Mouse (Mus musculus) layer of hippocampus, postnatal 14 days (tissue): ENCODE measurements around the gene Rsg1. TPM values are rescaled to one million over a fixed set of nuclear protein-coding genes. Genes with fewer than 3 reads are reported as not detected.
A peak's percentile ranks its signal among the peaks of the same experiment; 100 is the strongest.

Experiments
- DNase-seq, 2 experiments: peaks; one replicate each; pipeline ENCODE4 v3.0.0; 2021 to 2022; ENCODE audit warnings: low spot score in 2 of 2, mixed read lengths in 1 of 2
- total RNA-seq, 2 experiments: library from RNA; stranded (reverse); gene quantifications; 2 replicates each; pipeline ENCODE4 v1.2.3; 2021

Gene Rsg1
- total RNA-seq, 2 experiments from 2014 or later: 2.8 to 3.1 TPM

DNA sequence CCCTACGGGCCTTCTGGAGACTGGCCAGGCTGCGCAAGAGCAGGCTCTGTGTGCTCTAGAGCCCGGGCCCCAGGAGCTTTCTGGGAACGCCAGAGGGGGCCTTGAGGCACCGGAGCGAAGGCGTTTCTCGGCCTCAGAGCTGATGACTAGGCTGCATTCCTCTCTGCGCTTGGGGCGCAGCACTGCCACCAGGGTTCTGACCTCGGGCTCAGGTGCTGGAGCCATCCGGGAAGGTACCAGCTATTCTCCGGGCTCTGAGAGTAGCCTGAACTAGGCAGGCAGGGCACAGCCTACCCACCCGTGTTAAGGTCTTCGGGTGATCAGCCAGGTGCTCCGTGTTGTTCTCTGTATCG is 33.2 kb downstream of the Rsg1 start:
- no peak for DNase-seq

DNA sequence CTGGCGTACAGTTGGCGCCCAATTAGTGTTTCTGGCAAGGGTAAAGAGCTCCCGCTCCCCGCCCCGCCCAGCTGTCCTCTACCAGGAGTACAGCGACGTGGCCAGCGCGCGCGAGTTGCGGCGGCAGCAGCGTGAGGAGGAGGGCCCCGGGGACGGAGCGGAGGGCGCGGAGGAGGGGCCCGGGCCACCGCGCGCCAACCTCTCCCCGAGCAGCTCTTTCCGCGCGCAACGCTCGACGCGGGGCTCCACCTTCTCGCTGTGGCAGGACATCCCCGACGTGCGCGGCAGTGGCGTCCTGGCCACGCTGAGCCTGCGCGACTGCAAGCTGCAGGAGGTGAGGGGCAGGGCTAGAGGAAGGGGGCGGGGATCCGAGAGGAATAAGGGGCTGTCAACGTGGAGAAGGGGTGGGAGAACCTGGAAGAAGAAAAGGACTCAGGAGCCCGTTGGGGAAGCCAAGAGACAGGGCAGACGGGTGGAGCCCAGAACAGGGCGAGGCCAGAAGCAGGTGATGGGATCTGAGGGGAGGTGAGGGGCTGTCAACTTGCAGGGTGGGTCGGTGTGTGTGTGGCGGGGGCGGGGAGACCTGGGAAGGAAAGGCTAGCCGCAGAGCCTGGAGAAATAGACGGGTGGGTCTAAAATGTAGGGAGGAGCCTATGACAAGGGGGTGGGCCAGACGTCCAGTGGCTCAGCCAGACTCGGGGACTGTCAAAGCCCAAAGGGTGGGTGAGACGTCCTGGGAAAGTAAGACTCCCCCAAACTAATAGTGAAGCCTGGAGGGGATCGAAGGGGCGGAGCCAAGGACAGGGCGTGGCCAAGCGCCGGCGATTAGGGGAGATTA is 34.2 kb downstream of the Rsg1 start:
- peak in 1 of 2 experiments; percentile 27 for DNase-seq

DNA sequence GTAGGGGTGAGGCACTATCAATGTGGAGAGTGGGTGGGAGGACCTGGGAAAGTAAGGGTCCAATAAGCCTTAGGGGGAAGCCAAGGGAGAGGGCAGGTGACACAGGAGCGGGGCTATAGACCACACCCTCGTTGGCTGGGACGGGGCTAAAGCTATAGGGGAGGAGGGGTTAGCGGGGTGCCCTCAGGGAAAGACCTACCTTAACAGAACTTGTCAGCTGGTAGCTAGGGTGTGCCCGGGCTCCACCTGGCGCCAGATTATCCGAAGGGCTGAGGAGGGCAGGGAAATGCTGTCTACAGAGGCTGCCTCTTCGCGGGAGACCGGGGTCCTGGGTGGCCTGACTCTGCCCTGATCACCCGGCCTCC is 34.8 kb downstream of the Rsg1 start:
- no peak for DNase-seq

DNA sequence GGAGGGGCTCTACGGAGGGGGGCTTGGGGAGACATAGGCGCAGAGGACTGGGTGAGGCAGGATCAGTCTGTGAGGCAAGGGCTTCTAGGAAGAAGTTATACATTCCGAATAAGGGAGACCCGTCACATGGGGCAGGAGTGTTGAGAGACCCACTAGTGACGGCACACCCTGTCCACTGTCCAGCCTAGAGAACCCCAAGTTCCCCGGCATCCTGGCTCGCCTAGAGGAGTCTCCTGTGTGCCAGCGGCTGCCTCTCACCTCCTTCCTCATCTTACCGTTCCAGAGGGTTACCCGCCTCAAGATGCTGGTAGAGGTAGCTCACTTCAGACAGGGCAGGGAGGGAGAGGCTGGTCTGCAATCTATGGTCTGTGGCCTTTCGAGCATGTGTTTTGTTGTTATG is 35.6 kb downstream of the Rsg1 start:
- DNase-seq: no peak

DNA sequence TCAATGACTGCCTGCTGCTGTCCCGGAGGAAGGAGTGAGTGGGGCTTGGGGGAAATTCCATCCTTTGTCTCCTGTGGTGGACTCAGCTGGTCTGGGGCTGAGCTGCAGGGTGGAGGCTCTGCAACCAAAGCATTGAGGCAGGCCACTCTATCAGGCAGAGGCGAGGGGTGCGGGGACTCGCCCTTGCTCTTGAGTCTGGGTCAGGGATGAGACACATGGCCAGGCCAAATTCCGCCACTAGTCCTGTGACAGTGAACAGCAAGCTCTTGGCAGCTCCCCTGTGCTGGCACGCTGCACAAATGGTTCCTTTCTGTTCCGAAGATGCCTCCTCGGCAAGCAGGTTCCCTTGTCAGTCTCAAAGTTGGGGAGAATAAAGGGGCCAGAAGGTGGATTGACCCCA is 37.3 kb downstream of the Rsg1 start:
- no peak for DNase-seq

DNA sequence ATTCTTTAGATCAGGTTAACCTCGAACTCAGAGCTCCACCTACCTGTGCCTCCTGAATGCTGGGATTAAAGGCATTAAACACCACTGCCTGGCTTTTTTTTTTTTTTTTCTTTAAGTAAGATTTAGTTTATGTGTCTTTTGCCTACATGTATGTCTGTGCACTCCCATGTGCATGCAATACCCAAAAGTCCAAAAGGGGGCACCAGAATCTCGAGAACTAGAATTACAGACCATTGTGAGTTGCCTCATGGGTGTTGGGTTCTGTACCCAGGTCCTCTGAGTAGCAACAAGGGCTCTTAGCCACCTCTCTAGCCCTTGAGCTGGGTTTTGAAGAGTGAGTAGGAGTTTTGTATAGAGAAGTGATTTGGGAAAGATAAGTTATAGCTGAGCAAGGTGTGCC is 38.9 kb downstream of the Rsg1 start:
- no peak for DNase-seq

DNA sequence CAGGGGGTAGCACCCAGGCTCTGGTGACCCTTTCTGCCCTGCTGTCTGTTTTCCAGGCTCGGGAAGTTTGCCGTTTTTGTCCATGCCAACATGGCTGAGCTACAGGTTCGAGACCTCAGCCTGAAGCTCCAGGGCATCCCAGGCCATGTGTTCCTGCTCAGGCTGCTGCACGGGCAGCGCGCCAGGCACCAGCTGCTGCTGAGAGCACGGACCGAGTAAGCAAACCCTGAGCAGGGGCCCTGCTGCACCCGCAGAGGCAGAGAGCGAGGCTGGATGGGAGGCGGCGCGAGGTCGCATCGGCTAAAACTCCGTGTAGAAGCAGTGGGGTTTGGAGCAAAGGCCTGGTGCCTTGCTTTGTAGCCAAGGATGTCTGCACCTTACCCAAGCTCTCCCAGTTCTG is 40.5 kb downstream of the Rsg1 start:
- DNase-seq: no peak

DNA sequence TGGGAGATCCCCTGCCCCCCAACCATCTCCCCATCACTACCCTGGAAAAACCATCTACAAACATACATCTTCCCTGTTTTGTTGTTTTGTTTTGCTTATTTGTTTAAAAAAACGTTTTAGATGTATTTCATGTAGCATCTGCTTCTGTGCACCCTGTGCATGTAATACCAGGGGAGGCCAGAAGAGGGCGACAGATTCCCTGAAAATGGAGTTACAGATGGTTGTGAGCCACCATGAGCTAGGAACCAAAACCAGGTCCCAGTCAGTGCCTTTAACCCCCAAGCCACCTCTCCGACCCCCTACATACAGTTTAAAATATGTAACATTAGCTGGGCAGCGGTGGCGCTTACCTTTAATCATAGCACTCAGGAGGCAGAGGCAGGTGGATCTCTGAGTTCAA is 43.7 kb downstream of the Rsg1 start:
- no peak for DNase-seq

DNA sequence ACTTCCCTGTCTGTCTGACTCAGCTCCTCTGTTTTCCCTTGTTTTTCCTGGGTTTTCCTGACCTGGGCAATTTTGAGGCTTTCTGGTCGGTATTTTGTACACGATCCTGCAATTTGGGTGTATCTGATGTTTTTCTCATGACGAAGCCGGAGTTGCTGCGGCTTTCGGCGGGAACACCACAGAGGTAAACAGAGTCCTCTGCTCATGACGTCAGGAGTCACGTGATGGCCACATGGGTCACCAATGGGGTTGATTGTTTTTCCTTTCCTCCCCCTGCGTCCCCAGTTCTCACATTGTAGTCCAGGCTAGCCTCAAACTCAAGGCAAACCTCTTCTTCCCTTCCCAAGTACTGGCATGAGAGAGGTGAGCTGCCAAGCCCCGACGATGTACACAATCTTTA is 45.7 kb downstream of the Rsg1 start:
- DNase-seq: no peak

DNA sequence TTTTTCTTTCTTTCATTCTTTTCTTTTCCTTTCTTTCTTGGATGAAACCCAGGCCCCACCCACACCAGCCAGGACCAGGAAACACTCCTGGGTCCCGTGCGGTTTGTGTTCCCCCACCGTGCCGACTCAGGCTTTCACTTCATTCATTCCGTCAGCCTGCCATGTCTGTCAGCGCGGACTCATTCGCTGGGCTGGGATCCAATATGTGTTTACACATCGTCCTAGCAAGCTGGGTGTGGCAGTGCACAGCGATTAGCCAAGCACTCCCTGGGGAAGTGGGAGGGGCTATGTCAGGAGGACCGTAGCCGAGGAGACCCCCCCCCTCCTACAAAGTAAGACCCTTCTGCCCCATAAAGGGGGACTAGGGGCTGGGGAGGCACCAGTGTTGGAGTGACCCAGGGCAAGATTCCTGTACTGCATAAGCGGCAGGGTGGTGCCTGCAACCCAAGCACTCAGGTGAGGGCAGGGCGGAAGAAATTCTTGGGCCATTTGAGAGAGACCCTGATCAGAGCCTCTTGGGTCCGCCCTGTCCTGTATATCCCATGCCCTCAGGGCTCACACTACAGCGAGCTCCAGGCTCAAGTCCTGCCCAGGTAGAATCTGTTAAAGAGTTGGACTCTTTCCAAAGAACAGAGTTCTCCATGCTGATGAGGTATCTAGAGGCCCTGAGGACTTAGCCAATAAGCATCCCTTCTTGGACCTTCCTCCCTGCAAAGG is 46.4 kb downstream of the Rsg1 start:
- no peak for DNase-seq

DNA sequence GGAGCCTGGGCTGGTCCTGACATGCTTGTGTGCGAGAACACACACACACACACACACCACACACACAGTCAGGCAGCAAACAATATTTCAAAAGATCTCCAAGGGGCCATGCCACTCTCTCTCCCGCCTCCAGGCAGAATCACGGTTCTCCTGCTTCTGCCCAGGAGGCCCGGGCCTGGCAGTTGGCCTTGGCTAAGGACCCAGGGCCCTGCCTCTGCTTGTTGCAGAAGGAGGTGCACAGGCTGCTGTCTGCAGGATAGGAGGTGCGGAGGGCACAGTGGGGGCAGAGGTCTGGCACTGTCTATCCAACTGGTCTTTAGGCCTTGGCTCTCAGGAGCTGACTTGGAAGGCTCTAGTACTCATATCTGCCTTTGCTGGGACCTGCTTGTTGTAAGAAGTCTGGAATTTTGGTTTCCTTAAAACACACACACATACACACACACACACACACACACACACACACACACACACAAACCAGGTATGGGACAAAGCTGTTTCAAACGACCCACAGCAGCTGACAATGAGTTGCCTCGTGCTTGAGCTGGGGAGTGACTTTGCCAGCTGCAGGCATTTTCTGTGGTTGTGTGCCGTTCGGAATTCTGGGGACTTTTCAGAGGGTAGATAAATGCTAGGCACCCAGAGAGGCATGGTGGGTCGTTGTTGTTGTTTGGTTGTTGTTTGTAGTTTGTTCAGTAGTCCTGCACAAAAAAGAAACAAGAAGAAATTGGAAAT is 49.3 kb downstream of the Rsg1 start:
- no peak for DNase-seq

DNA sequence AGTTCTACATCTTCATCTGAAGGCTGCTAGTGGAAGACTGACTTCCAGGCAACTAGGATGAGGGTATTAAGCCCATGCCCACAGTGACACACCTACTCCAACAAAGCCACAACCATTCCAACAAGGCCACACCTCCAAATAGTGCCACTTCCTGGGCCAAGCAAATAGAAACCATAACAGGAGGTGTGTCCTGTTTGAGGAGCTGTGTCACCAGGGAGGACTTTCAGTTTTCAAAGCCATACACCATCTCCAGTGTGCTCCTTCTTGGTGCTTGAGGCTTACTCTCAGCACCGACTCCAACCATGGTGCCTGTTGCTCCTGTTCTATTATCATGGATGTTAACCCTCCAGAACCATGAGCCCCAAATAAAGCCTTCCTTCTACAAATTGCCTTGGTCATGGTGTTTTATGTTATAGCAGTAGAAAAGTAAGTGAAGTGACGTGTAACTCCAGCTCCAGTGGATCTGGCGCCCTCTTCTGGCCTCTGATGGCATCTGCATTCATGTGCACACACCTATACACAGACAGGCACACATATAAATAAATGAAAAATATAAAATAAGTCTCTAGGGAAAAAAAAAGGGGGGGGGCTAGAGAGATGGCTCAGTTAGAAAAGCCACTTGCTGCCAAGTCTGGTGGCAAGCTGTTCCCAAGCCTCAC is 52.4 kb downstream of the Rsg1 start:
- no peak for DNase-seq

DNA sequence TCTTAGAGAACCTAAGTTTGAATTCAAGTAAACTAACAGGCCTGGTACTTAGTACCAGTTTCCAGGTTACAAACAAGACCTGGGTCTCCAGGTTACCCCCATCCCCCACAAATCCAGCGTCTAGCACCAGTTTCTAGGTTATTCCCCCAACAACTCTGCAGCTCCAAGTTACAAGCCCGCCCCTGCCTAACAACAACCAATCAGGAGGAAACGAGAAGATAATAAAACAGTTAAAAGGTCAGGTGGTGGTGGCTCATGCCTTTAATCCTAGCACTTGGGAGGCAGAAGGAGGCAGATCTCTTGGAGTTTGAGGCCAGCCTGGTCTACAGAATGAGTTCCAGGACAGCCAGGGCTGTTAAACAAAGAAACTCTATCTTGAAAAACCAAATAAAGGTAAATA is 53.5 kb downstream of the Rsg1 start:
- DNase-seq: no peak

DNA sequence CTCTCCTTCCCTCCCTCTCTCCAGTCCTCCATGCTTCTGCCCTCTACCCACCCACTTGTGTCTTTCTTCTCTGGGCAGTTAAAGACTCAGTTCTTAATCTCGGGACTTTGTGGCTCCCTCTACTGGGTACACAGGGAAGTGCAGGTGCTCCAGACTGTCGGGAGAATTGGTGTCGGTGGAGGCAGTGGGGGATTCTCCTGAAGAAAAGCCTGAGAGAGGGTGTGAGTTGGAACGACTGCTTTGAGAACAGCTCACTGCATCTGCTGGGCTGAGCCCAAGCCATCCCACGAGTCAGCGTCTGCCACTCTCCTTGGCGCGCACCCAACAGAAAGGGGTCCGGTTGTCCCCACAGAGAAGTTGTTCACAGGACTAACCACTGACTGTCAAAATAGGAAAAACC is 54.1 kb downstream of the Rsg1 start:
- peak; percentile 49 to 58 for DNase-seq

DNA sequence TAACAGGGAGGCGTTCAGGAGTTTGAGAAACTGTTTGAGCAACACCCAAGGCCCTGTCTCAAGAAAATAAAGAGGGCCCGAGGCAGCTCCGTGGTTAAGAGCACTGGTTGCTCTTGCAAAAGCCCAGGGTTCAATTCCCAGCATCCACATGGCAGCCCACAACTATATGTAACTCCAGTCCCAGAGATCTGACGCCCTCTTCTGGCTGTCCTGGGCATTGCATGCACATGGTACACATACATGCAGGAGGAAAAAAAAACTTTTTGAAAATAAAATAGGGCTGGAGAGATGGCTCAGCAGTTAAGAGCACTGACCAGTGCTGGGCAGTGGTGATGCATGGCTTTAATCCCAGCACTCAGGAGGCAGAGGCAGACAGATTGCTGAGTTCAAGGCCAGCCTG is 54.6 kb downstream of the Rsg1 start:
- DNase-seq: no peak

DNA sequence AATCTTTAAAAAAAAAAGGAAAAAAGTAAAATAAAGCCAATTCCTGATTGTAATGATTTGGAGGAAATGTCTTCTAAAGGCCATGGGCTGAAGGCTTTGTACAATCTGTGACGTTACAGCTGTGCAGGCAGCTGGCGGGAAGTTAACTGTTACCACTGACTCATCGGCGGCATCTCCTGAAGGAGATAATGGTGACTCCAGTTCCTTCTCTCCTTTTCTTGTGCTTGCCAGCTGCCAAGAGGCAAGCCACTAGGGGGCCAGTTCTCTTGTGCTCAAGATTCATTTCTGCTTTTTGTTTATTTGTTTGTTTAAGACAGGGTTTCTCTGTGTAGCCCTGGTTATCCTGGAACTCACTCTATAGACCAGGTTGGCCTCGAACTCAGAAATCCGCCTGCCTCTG is 55.3 kb downstream of the Rsg1 start:
- DNase-seq: no peak

DNA sequence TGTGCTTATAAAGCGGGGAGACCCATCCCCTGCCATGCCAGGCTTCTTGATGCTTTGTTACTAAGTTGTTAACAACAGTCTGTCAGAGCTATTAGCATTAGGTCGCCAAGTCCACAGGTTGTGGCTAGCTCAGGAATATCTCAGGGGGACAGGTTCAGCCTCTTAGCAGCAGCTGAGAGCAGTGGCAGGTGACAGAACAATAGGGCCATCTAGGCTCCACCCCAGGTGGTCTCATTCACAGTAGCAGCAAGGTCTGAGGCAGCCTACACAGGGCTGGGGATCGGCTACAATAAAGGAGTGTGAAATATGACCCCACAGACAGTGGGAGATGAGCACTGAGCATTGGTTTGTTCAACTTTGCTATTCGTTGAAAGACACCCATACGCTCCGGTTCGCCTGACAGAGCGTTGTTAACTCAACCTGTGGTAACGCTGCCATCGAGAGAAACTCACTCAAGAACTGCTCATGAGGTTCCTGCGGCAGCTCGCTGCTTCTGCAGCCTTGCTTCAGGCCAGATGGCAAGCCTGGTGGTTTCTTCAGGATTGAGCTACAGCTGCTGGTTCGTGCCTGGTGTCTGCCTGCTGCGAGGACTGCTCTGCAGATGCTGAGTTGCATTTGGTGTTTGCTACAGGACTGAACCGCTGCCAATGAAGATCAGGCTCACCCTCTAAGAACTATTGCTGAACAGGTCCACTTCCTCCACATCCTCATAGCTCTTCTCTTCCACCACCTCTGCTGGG is 56.6 kb downstream of the Rsg1 start:
- DNase-seq: no peak

DNA sequence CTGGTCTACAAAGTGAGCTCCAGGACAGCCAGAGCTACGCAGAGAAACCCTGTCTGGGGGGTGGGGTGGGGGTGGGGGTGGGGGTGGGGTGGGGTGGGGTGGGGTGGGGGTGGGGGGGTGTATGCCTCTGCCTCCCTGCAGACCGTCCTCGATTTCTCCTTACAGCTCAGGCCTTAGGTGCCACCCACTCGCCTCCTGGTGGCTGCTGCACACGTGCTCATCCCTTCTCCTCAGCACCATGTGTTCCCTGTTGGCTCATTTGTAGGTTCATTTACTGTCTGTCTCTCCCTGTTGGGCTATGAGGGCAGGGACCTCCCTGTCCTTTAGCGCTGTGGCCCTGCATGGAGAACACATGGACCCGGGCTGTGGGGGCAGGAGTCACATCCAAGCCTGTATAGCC is 57.5 kb downstream of the Rsg1 start:
- no peak for DNase-seq

DNA sequence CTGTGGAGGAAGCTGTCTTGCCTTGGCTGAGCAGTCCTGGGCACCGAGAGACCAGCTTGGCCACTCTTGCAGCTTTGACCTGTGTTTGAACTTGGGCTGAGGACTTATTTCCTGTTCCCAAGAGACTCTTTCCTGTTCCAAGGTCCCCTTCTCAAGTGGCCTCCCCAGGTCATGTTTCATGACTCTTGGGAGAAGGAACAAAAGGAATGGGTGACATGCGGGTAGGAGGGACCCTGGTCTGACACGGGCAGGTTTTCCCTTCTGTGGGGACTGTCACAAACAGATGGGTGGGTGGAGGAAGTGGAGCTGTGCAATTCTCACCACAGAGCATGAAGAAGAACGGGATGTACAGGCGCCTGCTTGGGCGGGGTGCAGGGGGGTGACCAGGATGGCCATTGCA is 58.0 kb downstream of the Rsg1 start:
- no peak for DNase-seq

DNA sequence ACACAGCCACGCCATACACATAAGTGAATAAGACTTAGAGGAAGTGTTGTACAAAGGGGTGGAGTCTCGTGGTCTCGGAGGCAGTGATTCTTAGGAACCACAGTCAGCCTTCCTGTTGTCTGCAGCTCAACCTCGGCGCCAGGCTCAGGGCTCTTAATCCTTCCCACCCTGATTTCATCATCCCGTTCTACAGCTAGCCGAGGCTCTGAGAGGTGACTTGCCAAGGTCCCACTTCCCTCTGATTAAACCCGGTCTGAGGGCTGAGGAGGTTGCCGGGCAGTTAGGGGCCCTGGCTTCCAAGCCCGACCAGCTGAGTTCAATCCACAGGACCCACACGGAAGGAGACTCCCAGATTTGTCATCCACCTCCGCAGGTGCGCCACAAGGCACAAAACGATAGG is 59.1 kb downstream of the Rsg1 start:
- no peak for DNase-seq

DNA sequence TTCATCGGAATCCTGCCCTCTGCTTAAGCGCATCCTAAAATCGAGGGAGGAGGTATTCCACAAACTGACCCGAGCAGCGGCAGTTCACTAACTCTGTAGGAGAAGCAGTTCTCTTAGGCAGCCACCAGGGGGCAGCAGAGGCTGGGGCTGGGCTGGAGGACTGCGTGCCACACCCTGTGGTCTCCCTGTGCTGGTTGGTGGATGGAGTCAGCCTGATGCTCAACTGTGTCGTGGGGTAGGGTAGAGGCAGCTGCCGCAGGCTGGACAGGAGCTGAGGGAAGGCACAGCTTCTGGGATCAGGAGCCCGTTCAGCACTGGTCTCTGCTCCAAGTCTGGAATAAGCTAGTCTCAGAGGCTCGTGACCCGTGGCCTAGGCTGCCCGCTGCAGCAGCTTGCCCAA is 59.5 kb downstream of the Rsg1 start:
- peak; percentile 78 to 80 for DNase-seq
